Mouse (Mus musculus) neural tube, embryonic 11.5 days (tissue): ENCODE results near the gene Trib2. TPM values are rescaled to one million over a fixed set of nuclear protein-coding genes. Genes with fewer than 3 reads are reported as not detected.

Experiments used
- microRNA-seq: library from miRNA; unstranded; fragments of <30 nt; microRNA quantifications from one replicate; pipeline ENCODE4, GENCODE M21; 2016
- polyA plus RNA-seq: library from polyadenylated mRNA; unstranded; fragments of >200 nt; fragmentation: Nextera tagmentation; extraction: Ambion mirVana; gene quantifications from 2 replicates; pipeline ENCODE4 v1.2.1, GENCODE M21; 2014

Trib2 gene
- polyA plus RNA-seq, 1 experiment from 2014 or later, result 80.4 TPM

Small RNA genes within 50 kb of the gene (microRNA-seq; reads per million reads assigned to microRNA genes)
- gene Mir6387, result not detected
